In genomic region chr7:80782155-80783109, GRCm38 (mm10) we compare ENCODE assay signal across 8 mouse cellular contexts. TPM values are rescaled to one million over a fixed set of nuclear protein-coding genes. Genes with fewer than 3 reads are reported as not detected.
A peak's percentile ranks its signal among the peaks of the same experiment; 100 is the strongest.
DNase-seq lines count a peak whose midpoint lies in the region; ATAC-seq and TF ChIP-seq lines count a peak whose summit lies in the region.

No protein-coding gene starts in this region.

- H3K27ac ChIP-seq in heart, embryonic 13.5 days (replicated peaks), result peak overlapping the region; percentile 79
- peak overlapping the region; percentile 60 for H3K27ac ChIP-seq in MEL (ENCODE audit: control insufficient read depth, low read depth, low read length)
- peak overlapping the region; percentile 63; the same call in 1 of the 2 replicates for H3K27ac ChIP-seq in kidney, postnatal 0 days

- DNase-seq in heart, postnatal 14 days, result no peak
- DNase-seq in MEL (ENCODE audit: low read depth, low spot score), result peak; percentile 75
- DNase-seq in kidney, postnatal 0 days (ENCODE audit: low spot score), result no peak
- DNase-seq in spleen, postnatal 36 days (ENCODE audit: low spot score in 2 of 2), result peak; percentile 58 to 66
- DNase-seq in left cerebral cortex, adult 9 months (ENCODE audit: low spot score in 2 of 2), result no peak
- no peak for DNase-seq in cerebellum, postnatal 25 days

- 68% methylated on average over 17 of the region's 17 CpGs for WGBS in heart, embryonic 13.5 days
- 64% methylated on average over 17 of the region's 17 CpGs for whole genome bisulfite sequencing in kidney, postnatal 0 days

- no peak; a peak in 1 of 4 replicates for TF ChIP-seq POLR2A in MEL (IDR thresholded peaks at IDR 0.05; ENCODE audit: control insufficient read depth in 1 of 2, insufficient read depth in 1 of 2, low read depth in 1 of 2, low read length in 2 of 2, poor library complexity in 1 of 2)

- no peak for TF ChIP-seq CTCF in MEL (IDR thresholded peaks at IDR 0.05 in 2 of 3, conservative IDR thresholded peaks at IDR 0.05 in 1 of 3; ENCODE audit: control insufficient read depth in 1 of 3, insufficient read depth in 1 of 3, low read depth in 2 of 3, low read length in 3 of 3, poor library complexity in 1 of 3, severe bottlenecking in 1 of 3)
- no peak for TF ChIP-seq CTCF in kidney, postnatal 0 days (IDR thresholded peaks at IDR 0.05; ENCODE audit: low read depth)

- ATAC-seq in heart, embryonic 13.5 days (ENCODE audit: extremely low read depth, insufficient number of reproducible peaks, low FRiP score, low TSS enrichment), result no peak
- no peak for ATAC-seq in kidney, postnatal 0 days (replicated peaks; ENCODE audit: low FRiP score, low read depth)
- no peak for ATAC-seq in frontal cortex, adult (ENCODE audit: low TSS enrichment)

- intact Hi-C loops in heart, postnatal 14 days (cut with DNase I), result no loop called here

- peak in 1 of 2 experiments; percentile 16; a peak in 1 of 4 replicates for TF ChIP-seq EP300 in MEL (IDR thresholded peaks at IDR 0.05; ENCODE audit: low read depth in 1 of 2, low read length in 2 of 2)

- H3K9ac ChIP-seq in heart, embryonic 13.5 days, result no peak overlapping the region
- H3K9ac ChIP-seq in MEL (ENCODE audit: control insufficient read depth, low read depth, low read length, poor library complexity, severe bottlenecking), result peak overlapping the region; percentile 53
- no peak overlapping the region for H3K9ac ChIP-seq in kidney, postnatal 0 days (ENCODE audit: low read depth, low read length)

- no peaks in the 10 kb centered on the region for H3K36me3 ChIP-seq in heart, embryonic 13.5 days
- peaks cover 0 to 26% of the 10 kb centered on the region in 2 experiments; a peak in 2 of 4 replicates for H3K36me3 ChIP-seq in MEL (ENCODE audit: control insufficient read depth in 1 of 2, insufficient read depth in 2 of 2, low read length in 2 of 2)
- H3K36me3 ChIP-seq in kidney, postnatal 0 days (ENCODE audit: insufficient read depth, low read length), result no peaks in the 10 kb centered on the region

- no peak for TF ChIP-seq RAD21 in MEL (IDR thresholded peaks at IDR 0.05; ENCODE audit: low read depth, low read length)

- H3K4me1 ChIP-seq in heart, embryonic 13.5 days, result peaks cover 76% of the 10 kb centered on the region
- H3K4me1 ChIP-seq in MEL (ENCODE audit: control insufficient read depth in 1 of 2, insufficient read depth in 2 of 2, low read length in 2 of 2), result peaks cover 5 to 35% of the 10 kb centered on the region in 2 experiments
- H3K4me1 ChIP-seq in kidney, postnatal 0 days (replicated peaks; ENCODE audit: insufficient read depth, low read length), result peaks cover 31% of the 10 kb centered on the region; the same call in 1 of the 2 replicates

- no peaks in the 10 kb centered on the region for H3K9me3 ChIP-seq in heart, embryonic 13.5 days
- H3K9me3 ChIP-seq in MEL (replicated peaks; ENCODE audit: insufficient read depth, low read length), result no peaks in the 10 kb centered on the region
- no peaks in the 10 kb centered on the region for H3K9me3 ChIP-seq in kidney, postnatal 0 days (replicated peaks; ENCODE audit: low read length)

- peak overlapping the region; percentile 18 for H3K4me2 ChIP-seq in heart, embryonic 13.5 days
- no peak overlapping the region for H3K4me2 ChIP-seq in kidney, postnatal 0 days (ENCODE audit: low read length)

- peaks cover 16% of the 10 kb centered on the region for H3K79me2 ChIP-seq in MEL (ENCODE audit: control insufficient read depth, insufficient read depth, low read length, poor library complexity)

- no peak overlapping the region for H3K4me3 ChIP-seq in heart, embryonic 13.5 days
- peak overlapping the region; percentile 25 to 26 for H3K4me3 ChIP-seq in MEL (ENCODE audit: control insufficient read depth in 1 of 2, insufficient read depth in 1 of 2, low read depth in 2 of 2, low read length in 2 of 2)
- no peak overlapping the region for H3K4me3 ChIP-seq in kidney, postnatal 0 days (replicated peaks; ENCODE audit: low read depth, low read length)

- no peaks in the 10 kb centered on the region for H3K27me3 ChIP-seq in heart, embryonic 13.5 days (replicated peaks)
- no peaks in the 10 kb centered on the region for H3K27me3 ChIP-seq in MEL (ENCODE audit: control insufficient read depth in 1 of 2, insufficient read depth in 2 of 2, low read length in 2 of 2)
- H3K27me3 ChIP-seq in kidney, postnatal 0 days (ENCODE audit: insufficient read depth, low read length), result no peaks in the 10 kb centered on the region

TF ChIP-seq in MEL, 35 proteins besides CTCF, POLR2A, EP300 and RAD21:
- TF ChIP-seq KAT2A (conservative IDR thresholded peaks at IDR 0.05; ENCODE audit: low read depth, low read length) (no peak), SIN3A (IDR thresholded peaks at IDR 0.05; ENCODE audit: low read length) (0 out of 2 replicates have a peak, but pooled peaks have one; percentile 48), ETS1 (IDR thresholded peaks at IDR 0.05; ENCODE audit: low read depth, low read length) (peak; percentile 65; the same call in 1 of the 2 replicates), MXI1 (IDR thresholded peaks at IDR 0.05; ENCODE audit: low read depth, low read length) (peak; percentile 49), MYC (IDR thresholded peaks at IDR 0.05; ENCODE audit: low read depth, low read length) (0 out of 2 replicates have a peak, but pooled peaks have one; percentile 26), USF2 (IDR thresholded peaks at IDR 0.05; ENCODE audit: borderline replicate concordance in 1 of 2, insufficient read depth in 1 of 2, low read depth in 1 of 2, low read length in 2 of 2) (no peak), GATA1 (IDR thresholded peaks at IDR 0.05; ENCODE audit: low read depth, low read length) (no peak), MYB (IDR thresholded peaks at IDR 0.05; ENCODE audit: low read depth, low read length) (no peak), SMC3 (IDR thresholded peaks at IDR 0.05; ENCODE audit: low read depth, low read length) (no peak), ZC3H11A (IDR thresholded peaks at IDR 0.05; ENCODE audit: low read depth, low read length) (no peak), TBP (IDR thresholded peaks at IDR 0.05; ENCODE audit: low read depth, low read length) (no peak), ZMIZ1 (IDR thresholded peaks at IDR 0.05; ENCODE audit: low read depth, low read length) (no peak), E2F4 (IDR thresholded peaks at IDR 0.05; ENCODE audit: borderline replicate concordance, low read depth, low read length) (no peak), MAX (IDR thresholded peaks at IDR 0.05; ENCODE audit: low read length) (no peak), ZNF384 (IDR thresholded peaks at IDR 0.05; ENCODE audit: low read depth, low read length) (peak; percentile 62), RCOR1 (IDR thresholded peaks at IDR 0.05; ENCODE audit: low read depth, low read length) (0 out of 2 replicates have a peak, but pooled peaks have one; percentile 19), NRF1 (IDR thresholded peaks at IDR 0.05; ENCODE audit: insufficient read depth, low read depth, low read length, poor library complexity, severe bottlenecking) (peak; percentile 41; the same call in 1 of the 2 replicates), HCFC1 (IDR thresholded peaks at IDR 0.05; ENCODE audit: low read depth, low read length) (0 out of 2 replicates have a peak, but pooled peaks have one; percentile 13), TAL1 (IDR thresholded peaks at IDR 0.05; ENCODE audit: low read length) (no peak), NELFE (IDR thresholded peaks at IDR 0.05; ENCODE audit: low read depth, low read length) (0 out of 2 replicates have a peak, but pooled peaks have one; percentile 10), POLR2AphosphoS5 (IDR thresholded peaks at IDR 0.05; ENCODE audit: borderline replicate concordance, low read depth, low read length) (no peak), JUND (IDR thresholded peaks at IDR 0.05; ENCODE audit: low read depth, low read length) (no peak), MEF2A (IDR thresholded peaks at IDR 0.05; ENCODE audit: extremely low read depth, insufficient replicate concordance, low read depth, low read length, poor library complexity, severe bottlenecking) (no peak), MAZ (IDR thresholded peaks at IDR 0.05; ENCODE audit: low read depth, low read length) (no peak), MAFK (IDR thresholded peaks at IDR 0.05; ENCODE audit: borderline replicate concordance, low read depth, low read length) (no peak), BHLHE40 (IDR thresholded peaks at IDR 0.05; ENCODE audit: borderline replicate concordance, low read depth, low read length) (no peak), ZKSCAN1 (IDR thresholded peaks at IDR 0.05; ENCODE audit: low read depth, low read length) (no peak), CHD1 (IDR thresholded peaks at IDR 0.05; ENCODE audit: low read depth, low read length) (no peak), POLR2AphosphoS2 (IDR thresholded peaks at IDR 0.05; ENCODE audit: low read length) (no peak; the same call in 1 of the 2 replicates), ELF1 (IDR thresholded peaks at IDR 0.05; ENCODE audit: low read depth, low read length) (no peak), UBTF (IDR thresholded peaks at IDR 0.05; ENCODE audit: borderline replicate concordance, insufficient read depth, low read depth, low read length) (no peak), USF1 (IDR thresholded peaks at IDR 0.05; ENCODE audit: low read depth, low read length) (no peak), GABPA (IDR thresholded peaks at IDR 0.05; ENCODE audit: low read depth, low read length) (no peak), TCF12 (IDR thresholded peaks at IDR 0.05; ENCODE audit: low read depth, low read length) (0 out of 2 replicates have a peak, but pooled peaks have one; percentile 14), CHD2 (IDR thresholded peaks at IDR 0.05; ENCODE audit: low read length) (no peak)

RNA-seq across cellular contexts. Expression of gene Iqgap1, which starts 43.3 kb away (rescaled TPM):
- polyA plus RNA-seq in heart, embryonic 13.5 days (2015; fragmentation: Nextera tagmentation; extraction: Ambion mirVana), result 28.0 and 28.9 TPM in 2 replicates
- total RNA-seq in heart, postnatal 14 days (2021), result 10 to 100 TPM; 60.2 to 61.0 TPM
- 20.6 and 29.4 TPM in 2 replicates for total RNA-seq in MEL (2012; rRNA removed)
- 10 to 100 TPM; 58.8 to 87.9 TPM for polyA plus RNA-seq in MEL (2012; ENCODE audit: insufficient read depth in 1 of 2, insufficient read length in 2 of 2, low read depth in 1 of 2, low replicate concordance in 2 of 2, missing spikeins in 1 of 2)
- polyA plus RNA-seq in kidney, postnatal 0 days (2015; fragmentation: Nextera tagmentation; extraction: Ambion mirVana), result 77.0 and 83.7 TPM in 2 replicates

Comparison
In these comparisons a context has a peak if more than half of its experiments do, and no peak if none do; other contexts are left out.
1. H3K4me3 ChIP-seq: peak in MEL (2 of 2); none in heart, embryonic 13.5 days (single experiment) and kidney, postnatal 0 days (single experiment).
2. DNase-seq: peak in MEL (single experiment) and spleen, postnatal 36 days (2 of 2); none in heart, postnatal 14 days (0 of 2), kidney, postnatal 0 days (single experiment), left cerebral cortex, adult 9 months (0 of 2) and cerebellum, postnatal 25 days (0 of 2).
3. Peak in every context shown above with its lines, with median percentiles within 50 percentile points of each other: H3K27ac ChIP-seq.